Mouse (Mus musculus) kidney, postnatal 25 days (tissue): Measurements from ENCODE around the gene Ankrd55.

Source experiments
- DNase-seq, 2 experiments: peaks; one replicate each; pipeline ENCODE4 v3.0.0; 2021; ENCODE audit warnings: mixed read lengths in 2 of 2

Gene Ankrd55

GRCm38 (mm10) chr13:112382457-112382856 lies 94.2 kb downstream of the Ankrd55 start:
- no peak for DNase-seq

- DNase-seq = no peak
These were observed 94.7 kb downstream of the Ankrd55 start for GRCm38 (mm10) chr13:112382956-112383355.

- no peak for DNase-seq
These were observed 95.8 kb downstream of the Ankrd55 start for GRCm38 (mm10) chr13:112383941-112384659.

DNA sequence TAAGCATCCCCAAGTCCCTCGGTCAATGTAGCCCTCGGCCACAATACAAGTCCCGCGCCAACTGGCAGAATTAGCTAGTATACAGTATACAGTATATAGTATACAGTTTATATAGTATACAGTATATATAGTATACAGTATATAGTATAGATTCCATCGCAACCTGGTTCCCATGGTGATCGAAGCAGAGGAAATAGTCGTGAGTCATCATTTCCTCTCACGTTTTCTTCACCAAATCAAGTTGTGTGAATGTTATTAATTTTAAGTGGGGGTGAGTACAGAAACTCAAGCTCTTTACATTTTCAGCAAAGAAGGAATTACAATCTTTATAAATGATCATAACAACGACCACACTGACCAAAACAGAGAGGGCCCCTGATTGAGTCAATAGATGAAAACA lies 96.8 kb downstream of the Ankrd55 start:
- DNase-seq = no peak

- no peak for DNase-seq
These were observed 98.3 kb downstream of the Ankrd55 start for GRCm38 (mm10) chr13:112386494-112387075.

GRCm38 (mm10) chr13:112387279-112387678 lies 99.0 kb downstream of the Ankrd55 start:
- DNase-seq = no peak

DNA sequence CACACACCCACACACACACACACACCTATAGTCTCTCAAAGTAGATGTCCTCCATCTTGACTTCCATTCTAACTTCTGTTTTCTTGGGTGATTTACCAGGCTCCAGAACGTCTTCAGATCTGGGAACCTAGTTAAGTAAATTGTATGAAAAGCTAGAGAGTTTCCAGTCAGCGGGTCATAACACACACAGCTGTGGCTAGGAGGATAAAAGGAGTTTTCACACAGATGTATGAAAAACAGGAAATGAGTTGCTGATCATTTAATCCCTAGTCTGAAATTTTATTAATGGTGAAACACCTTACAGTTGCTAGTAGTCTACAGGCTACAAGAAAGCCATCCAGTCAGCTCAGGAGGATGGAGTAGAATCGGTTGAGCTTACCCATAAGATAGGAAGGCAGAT lies 99.9 kb downstream of the Ankrd55 start:
- DNase-seq = no peak

GRCm38 (mm10) chr13:112390206-112390605 lies 102.0 kb downstream of the Ankrd55 start:
- no peak for DNase-seq

DNA sequence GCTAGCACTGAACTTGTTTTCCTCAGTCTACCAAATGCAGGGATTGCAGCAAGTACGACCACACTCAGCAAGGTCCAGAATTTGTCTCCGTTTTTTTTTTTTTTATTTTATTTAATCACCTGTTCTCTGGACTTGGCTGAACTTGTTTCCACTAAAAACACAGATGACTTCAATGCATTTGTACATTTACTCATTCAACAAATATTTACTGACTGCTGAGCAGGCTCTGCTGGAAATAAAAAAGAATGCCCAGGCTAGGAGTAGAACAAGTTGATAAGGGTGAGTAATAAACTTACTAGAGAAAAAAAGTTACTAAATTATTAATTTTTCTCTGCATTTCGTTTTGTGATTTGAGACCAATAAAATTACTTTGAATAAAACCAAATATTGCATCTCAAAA lies 103.1 kb downstream of the Ankrd55 start:
- DNase-seq = no peak

DNA sequence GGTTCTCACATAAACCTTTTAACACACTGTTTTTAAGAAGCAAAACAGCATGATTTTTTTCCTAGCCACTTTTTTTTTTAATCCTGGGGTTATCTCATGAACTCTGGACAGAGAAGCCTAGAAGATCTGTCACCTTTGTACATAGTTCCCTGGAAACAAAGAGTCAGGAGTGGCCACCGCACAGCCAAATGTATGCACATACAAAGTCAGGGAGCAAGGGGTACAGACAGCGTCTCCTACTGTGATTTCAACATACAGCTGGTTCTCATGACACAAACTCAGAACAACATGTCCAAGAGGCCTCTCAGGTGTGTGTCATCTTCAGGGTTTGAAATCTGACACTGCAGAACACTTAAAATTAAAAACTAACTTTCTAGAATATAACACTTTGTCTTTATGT lies 105.1 kb downstream of the Ankrd55 start:
- DNase-seq = no peak

GRCm38 (mm10) chr13:112394271-112394670 lies 106.0 kb downstream of the Ankrd55 start:
- no peak for DNase-seq

DNA sequence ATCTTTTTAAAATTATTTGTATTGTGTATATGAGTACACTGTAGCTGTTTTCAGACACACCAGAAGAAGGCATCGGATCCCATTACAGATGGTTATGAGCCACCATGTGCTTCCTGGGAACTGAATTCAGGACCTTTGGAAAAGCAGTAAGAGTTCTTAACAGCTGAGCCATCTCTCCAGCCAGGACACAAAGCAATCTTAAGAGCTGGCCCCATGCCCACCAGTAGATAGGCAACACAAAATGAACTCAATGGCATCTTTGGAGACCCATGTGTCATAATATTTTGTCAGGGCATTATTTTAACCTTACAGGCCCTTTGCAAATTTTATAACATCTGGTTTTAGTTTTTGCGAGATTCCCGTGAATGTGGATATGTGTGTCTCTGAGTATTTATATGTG lies 116.5 kb downstream of the Ankrd55 start:
- DNase-seq = peak; percentile 63 to 68

DNA sequence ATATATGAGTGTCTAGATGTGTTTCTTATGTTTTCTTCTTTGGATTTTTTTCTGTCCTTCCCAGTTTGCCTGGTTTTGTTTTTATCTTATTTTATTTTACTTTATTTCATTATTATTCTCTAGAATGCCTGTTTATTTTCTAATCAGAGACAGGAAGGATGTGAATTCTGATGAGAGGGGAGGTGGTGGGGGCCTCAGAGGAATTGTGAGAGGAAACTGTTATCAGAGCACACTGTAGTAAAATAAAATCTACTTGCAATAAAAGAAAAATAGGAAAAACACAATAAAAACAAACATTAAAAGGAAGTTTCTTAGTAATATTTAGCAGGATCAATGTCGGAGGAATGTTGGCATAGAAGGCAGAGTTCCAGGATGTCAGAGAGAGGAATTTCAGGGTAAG lies 116.9 kb downstream of the Ankrd55 start:
- DNase-seq = peak in 1 of 2 experiments; percentile 30

- no peak for DNase-seq
These were observed 118.4 kb downstream of the Ankrd55 start for GRCm38 (mm10) chr13:112406618-112407017.

DNA sequence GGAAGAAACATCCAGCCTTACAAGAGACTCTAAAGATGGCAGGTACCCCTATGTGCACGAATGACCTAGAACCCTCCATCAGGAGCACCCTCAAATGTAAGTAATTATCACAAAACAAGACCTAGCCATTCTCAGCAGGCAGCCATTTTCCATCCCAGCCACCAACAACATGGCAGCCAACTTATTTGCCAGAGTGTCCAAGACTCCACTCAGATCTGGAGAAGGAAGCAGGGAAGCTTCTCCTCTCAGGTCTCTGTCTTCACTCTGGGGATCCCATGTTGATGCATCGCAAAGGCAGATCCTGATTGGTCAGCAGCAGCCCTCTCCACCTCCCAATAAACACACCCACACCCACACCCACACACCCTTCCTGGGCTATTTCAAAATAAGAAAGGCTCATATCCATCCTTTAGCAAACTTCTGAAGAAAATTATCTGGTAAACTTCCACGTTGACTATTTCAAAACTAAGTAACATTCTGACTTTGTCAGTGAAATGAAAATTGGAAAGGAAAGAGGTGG lies 119.0 kb downstream of the Ankrd55 start:
- no peak for DNase-seq

- no peak for DNase-seq
These were observed 119.7 kb downstream of the Ankrd55 start for GRCm38 (mm10) chr13:112407776-112408490.

DNA sequence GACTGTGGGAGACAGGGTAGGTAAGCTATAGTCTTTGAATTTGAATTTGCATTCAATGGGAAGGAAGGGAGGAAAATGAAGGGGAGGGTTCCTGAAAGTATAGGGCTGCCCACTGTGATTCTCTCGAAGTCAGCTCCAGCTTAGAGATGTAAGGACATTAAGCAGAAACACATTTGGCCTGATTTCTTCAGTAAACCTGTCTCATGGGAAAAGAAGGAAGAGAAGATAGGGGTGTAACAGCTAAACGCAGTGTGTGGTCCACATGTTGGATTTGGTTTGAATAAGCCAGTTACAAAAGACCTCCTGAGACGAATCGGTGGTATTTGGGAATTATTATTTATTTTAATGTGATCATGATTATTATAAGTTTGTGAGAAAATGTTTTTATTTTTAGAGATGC lies 120.5 kb downstream of the Ankrd55 start:
- no peak for DNase-seq

GRCm38 (mm10) chr13:112409331-112409730 lies 121.1 kb downstream of the Ankrd55 start:
- no peak for DNase-seq

DNA sequence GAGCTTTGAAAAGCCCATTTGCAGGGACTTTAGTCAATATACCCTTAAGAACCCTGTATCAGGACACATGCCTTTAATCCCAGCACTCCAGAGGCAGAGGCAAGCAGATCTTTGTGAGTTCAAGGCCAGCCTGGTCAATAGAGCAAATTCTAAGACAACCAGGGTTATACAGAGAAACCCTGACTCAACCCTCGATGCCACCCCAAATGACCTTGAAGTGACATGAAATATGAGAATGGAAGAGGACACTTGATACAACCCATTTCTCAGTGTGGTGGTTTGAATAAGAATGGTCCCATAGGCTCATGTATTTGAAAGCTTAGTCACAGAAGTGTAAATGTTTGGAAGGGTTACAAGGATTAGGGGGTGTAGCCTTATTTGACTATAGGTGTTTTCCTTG lies 121.6 kb downstream of the Ankrd55 start:
- no peak for DNase-seq

GRCm38 (mm10) chr13:112410461-112410860 lies 122.2 kb downstream of the Ankrd55 start:
- no peak for DNase-seq

DNA sequence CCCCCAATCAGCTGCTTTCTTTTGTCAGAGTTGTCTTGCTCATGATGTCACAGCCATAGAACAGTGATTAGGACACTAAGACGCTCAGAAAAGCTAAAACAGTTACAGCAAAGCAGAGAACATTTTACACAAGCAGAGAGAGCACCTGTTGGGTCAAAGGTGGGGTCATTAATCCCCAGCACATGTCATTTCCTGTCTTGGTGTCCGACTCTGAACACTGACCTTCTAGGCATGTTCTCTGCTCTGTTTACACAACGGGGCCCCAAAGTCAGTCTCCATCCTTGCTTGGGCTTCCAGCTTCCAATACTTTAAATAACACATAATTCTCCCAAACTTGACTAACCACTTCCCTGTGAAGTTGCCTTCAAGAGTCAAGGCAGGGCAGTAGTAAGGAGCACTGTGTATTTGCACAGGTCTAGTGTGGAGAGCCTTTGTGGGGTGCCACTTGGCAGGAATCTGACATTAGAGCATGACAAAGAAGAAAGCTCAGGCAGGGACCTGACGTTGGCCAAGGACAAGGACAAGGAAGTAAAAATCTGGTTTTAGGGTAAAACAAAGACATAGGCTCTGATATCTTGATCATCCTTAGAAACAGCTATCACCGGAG lies 123.1 kb downstream of the Ankrd55 start:
- DNase-seq = no peak

- DNase-seq = no peak
These were observed 124.0 kb downstream of the Ankrd55 start for GRCm38 (mm10) chr13:112412251-112412650.

DNA sequence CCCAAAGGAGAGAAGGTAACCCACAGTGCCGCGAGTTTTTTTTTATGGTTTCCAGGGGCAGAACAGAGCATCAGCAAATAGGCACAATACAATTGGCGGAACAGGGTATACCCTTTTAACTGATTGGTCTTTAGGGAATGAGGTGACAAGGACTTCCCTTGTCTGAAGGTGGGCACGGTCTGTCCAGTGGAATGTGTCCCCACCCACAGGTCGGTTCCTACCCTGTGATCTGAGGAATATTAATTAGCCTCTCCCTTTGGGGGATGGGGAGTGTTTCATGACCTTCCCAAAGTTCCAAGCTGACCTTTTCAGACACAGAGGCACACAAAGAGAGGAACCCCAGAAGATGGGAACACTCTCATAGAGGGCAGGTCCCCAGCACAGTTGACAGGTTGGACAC lies 124.6 kb downstream of the Ankrd55 start:
- DNase-seq = no peak
